Mouse (Mus musculus): ENCODE results near the gene Arl3.

Gene Arl3

GRCm38 (mm10) chr19:46518352-46518787, 54.6 kb downstream of the Arl3 start:
- in situ Hi-C loops (cut with MboI, MseI): loop anchor here (25.0 kb wide), 1 partner anchor 1156 kb away; the partner anchor contains the start of gene Btrc

- in situ Hi-C loops (cut with MboI, MseI): loop anchor here (25.0 kb wide), 1 partner anchor 1155 kb away; the partner anchor contains the start of gene Btrc
Observed at GRCm38 (mm10) chr19:46517529-46518351, 55.3 kb downstream of the Arl3 start.

GRCm38 (mm10) chr19:46516667-46517528, 56.1 kb downstream of the Arl3 start:
- in situ Hi-C loops (cut with MboI, MseI): loop anchor here (25.0 kb wide), 1 partner anchor 1155 kb away; the partner anchor contains the start of gene Btrc

DNA sequence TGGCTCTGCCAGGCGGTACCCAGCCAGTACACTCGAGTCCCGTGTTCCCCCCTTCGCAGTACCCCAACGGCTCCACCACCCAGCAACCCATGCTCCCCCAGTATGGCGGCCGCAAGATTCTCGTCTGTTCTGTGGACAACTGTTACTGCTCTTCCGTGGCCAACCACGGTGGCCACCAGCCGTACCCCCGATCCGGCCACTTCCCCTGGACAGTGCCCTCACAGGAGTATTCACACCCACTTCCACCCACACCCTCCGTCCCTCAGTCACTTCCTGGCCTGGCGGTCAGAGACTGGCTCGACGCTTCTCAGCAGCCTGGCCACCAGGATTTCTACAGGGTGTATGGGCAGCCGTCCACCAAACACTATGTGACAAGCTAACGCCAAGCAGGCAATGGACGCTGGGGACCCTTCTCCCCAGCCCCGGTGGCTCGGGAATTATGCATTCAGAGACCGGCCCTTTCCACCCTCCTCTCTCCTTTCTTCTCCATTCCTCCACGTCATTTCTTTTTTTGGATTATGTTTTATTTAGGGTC, 57.6 kb downstream of the Arl3 start:
- in situ Hi-C loops (cut with MboI, MseI): loop anchor here (25.0 kb wide), 1 partner anchor 1153 kb away; the partner anchor contains the start of gene Btrc

GRCm38 (mm10) chr19:46514387-46514786, 58.6 kb downstream of the Arl3 start:
- in situ Hi-C loops (cut with MboI, MseI): loop anchor here (25.0 kb wide), 1 partner anchor 1152 kb away; the partner anchor contains the start of gene Btrc

- in situ Hi-C loops (cut with MboI, MseI): loop anchor here (25.0 kb wide), 1 partner anchor 1149 kb away; the partner anchor contains the start of gene Btrc
Observed at GRCm38 (mm10) chr19:46511263-46511662, 61.7 kb downstream of the Arl3 start.

GRCm38 (mm10) chr19:46510824-46511223, 62.2 kb downstream of the Arl3 start:
- in situ Hi-C loops (cut with MboI, MseI): loop anchor here (25.0 kb wide), 1 partner anchor 1149 kb away; the partner anchor contains the start of gene Btrc

GRCm38 (mm10) chr19:46510401-46510800, 62.6 kb downstream of the Arl3 start:
- in situ Hi-C loops (cut with MboI, MseI): loop anchor here (25.0 kb wide), 1 partner anchor 1148 kb away; the partner anchor contains the start of gene Btrc

GRCm38 (mm10) chr19:46509736-46510135, 63.3 kb downstream of the Arl3 start:
- in situ Hi-C loops (cut with MboI, MseI): loop anchor here (25.0 kb wide), 1 partner anchor 1147 kb away; the partner anchor contains the start of gene Btrc

DNA sequence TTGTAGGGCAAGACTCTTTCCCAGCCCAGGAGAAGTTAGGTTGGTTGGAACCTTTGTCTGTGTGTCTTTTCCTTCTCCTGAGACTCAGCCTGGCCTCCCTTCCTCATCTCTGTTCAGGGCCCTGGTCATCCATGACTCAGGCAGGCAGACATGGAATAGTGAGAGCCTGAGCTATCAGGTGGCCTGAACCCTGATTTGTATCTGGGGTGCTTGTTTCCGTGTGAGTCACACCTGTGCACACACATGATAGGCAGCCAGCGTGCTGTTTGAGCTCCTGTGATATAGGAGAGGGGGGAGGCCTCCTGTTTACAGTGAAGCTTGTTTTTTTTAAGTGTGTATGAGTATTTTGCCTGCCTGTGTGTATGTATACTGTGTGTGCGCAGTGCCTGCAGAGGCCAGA, 63.8 kb downstream of the Arl3 start:
- in situ Hi-C loops (cut with MboI, MseI): loop anchor here (25.0 kb wide), 1 partner anchor 1147 kb away; the partner anchor contains the start of gene Btrc

GRCm38 (mm10) chr19:46508738-46509137, 64.3 kb downstream of the Arl3 start:
- in situ Hi-C loops (cut with MboI, MseI): loop anchor here (25.0 kb wide), 1 partner anchor 1146 kb away; the partner anchor contains the start of gene Btrc

GRCm38 (mm10) chr19:46507806-46508205, 65.2 kb downstream of the Arl3 start:
- in situ Hi-C loops (cut with MboI, MseI): loop anchor here (25.0 kb wide), 1 partner anchor 1146 kb away; the partner anchor contains the start of gene Btrc

GRCm38 (mm10) chr19:46507181-46507581, 65.8 kb downstream of the Arl3 start:
- in situ Hi-C loops (cut with MboI, MseI): loop anchor here (25.0 kb wide), 1 partner anchor 1145 kb away; the partner anchor contains the start of gene Btrc

DNA sequence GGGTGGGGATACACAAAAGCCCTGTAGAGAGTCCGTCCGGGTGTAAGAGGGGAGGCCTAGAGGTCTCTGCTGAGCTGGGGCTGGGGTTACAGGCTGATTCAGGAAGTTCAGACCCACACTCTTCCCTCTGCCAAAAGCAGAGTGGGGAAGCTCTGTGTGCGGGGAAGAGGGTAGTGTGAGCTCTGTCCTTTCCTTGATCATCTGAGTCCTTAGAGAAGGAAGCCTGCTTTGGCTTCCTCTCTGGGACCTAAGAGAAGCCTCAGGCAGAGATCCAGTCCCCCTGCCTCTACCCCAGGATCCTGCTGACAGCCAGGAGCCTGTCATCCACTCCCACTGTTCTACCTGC, 66.7 kb downstream of the Arl3 start:
- in situ Hi-C loops (cut with MboI, MseI): loop anchor here (25.0 kb wide), 1 partner anchor 1144 kb away; the partner anchor contains the start of gene Btrc

GRCm38 (mm10) chr19:46505646-46506371, 67.2 kb downstream of the Arl3 start:
- in situ Hi-C loops (cut with MboI, MseI): loop anchor here (25.0 kb wide), 1 partner anchor 1144 kb away; the partner anchor contains the start of gene Btrc

- in situ Hi-C loops (cut with MboI, MseI): loop anchor here (25.0 kb wide), 1 partner anchor 1143 kb away; the partner anchor contains the start of gene Btrc
Observed at GRCm38 (mm10) chr19:46504822-46505417, 68.1 kb downstream of the Arl3 start.

DNA sequence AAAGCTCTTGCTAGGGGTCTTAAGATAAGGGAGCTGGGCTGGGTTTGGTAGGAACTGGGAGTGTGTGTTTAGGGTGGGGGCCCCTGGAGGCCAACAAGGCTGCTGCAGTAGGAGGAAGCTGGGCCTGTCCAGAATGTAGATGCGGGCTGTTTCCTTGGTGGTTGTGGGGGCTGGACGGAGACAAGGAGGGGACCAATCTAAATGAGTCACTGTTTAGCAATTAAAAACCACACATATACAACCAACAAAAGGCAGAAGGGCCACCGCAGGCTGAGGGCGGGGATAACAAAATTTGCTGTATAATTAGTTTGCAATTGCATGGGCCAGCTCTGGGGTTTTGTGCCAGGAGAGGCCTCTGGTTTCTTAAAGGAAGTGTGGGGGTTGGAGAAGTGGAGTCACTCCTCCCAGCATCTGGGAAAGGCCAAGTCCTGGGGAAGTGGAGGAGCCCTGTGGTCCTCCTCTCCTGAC, 68.9 kb downstream of the Arl3 start:
- in situ Hi-C loops (cut with MboI, MseI): loop anchor here (25.0 kb wide), 1 partner anchor 1142 kb away; the partner anchor contains the start of gene Btrc

- in situ Hi-C loops (cut with MboI, MseI): loop anchor here (25.0 kb wide), 1 partner anchor 1141 kb away; the partner anchor contains the start of gene Btrc
Observed at GRCm38 (mm10) chr19:46503351-46504084, 69.5 kb downstream of the Arl3 start.
